Mouse (Mus musculus) gastrocnemius, postnatal 4 days (tissue): ENCODE measurements around the gene Hfe. TPM values are rescaled to one million over a fixed set of nuclear protein-coding genes. Genes with fewer than 3 reads are reported as not detected.
"Not testable (repeated sequence)": the region's sequence is repeated elsewhere in the genome, so short reads cannot be mapped to it uniquely, and the experiment has no call there.

ENCODE experiments used
- DNase-seq, 2 experiments: peaks; one replicate each; pipeline ENCODE4 v3.0.0; 2021 to 2022; ENCODE audit warnings: low spot score in 2 of 2, mixed read lengths in 2 of 2
- total RNA-seq, 2 experiments: library from RNA; stranded (reverse); gene quantifications; 2 replicates each; pipeline ENCODE4 v1.2.3; 2021

Gene Hfe
- total RNA-seq, 2 experiments from 2014 or later: 5.9 to 6.6 TPM

- DNase-seq: no peak
Observed at GRCm38 (mm10) chr13:23716261-23717042, 5.8 kb upstream of the Hfe start.

- no peak for DNase-seq
Observed at GRCm38 (mm10) chr13:23709714-23710373, 810 bp downstream of the Hfe start.

GRCm38 (mm10) chr13:23708654-23709053, 2.0 kb downstream of the Hfe start:
- no peak for DNase-seq

GRCm38 (mm10) chr13:23708041-23708440, 2.6 kb downstream of the Hfe start:
- DNase-seq: no peak

GRCm38 (mm10) chr13:23706771-23707170, 3.9 kb downstream of the Hfe start:
- DNase-seq: no peak

- no peak for DNase-seq
Observed at GRCm38 (mm10) chr13:23705751-23706356, 4.8 kb downstream of the Hfe start.

- not testable (repeated sequence) for DNase-seq
Observed at GRCm38 (mm10) chr13:23702801-23703200, 7.9 kb downstream of the Hfe start.

GRCm38 (mm10) chr13:23702220-23702619, 8.4 kb downstream of the Hfe start:
- no peak for DNase-seq

GRCm38 (mm10) chr13:23700786-23701520, 9.7 kb downstream of the Hfe start:
- peak in 1 of 2 experiments; percentile 63 for DNase-seq

- no peak for DNase-seq
Observed at GRCm38 (mm10) chr13:23699767-23700166, 10.9 kb downstream of the Hfe start.

GRCm38 (mm10) chr13:23698996-23699395, 11.7 kb downstream of the Hfe start:
- DNase-seq: peak in 1 of 2 experiments; percentile 4

- DNase-seq: peak; percentile 93 to 95
Observed at GRCm38 (mm10) chr13:23698300-23698693, 12.4 kb downstream of the Hfe start, which contains the start of gene Hist1h4c. Hist1h4c (minus strand) TSS chr13:23698454.

GRCm38 (mm10) chr13:23697491-23698299, 13.0 kb downstream of the Hfe start:
- DNase-seq: peak in 1 of 2 experiments; percentile 40

GRCm38 (mm10) chr13:23696061-23696474, 14.6 kb downstream of the Hfe start:
- DNase-seq: no peak

- DNase-seq: no peak
Observed at GRCm38 (mm10) chr13:23695514-23695913, 15.1 kb downstream of the Hfe start, which contains the start of gene Hist1h1t. Hist1h1t (plus strand) TSS chr13:23695814.

- peak in 1 of 2 experiments; percentile 1 for DNase-seq
Observed at GRCm38 (mm10) chr13:23694956-23695355, 15.7 kb downstream of the Hfe start.

GRCm38 (mm10) chr13:23693856-23694440, 16.7 kb downstream of the Hfe start:
- DNase-seq: peak in 1 of 2 experiments; percentile 2

GRCm38 (mm10) chr13:23689459-23689858, 21.2 kb downstream of the Hfe start:
- no peak for DNase-seq

- no peak for DNase-seq
Observed at GRCm38 (mm10) chr13:23688956-23689355, 21.7 kb downstream of the Hfe start.

- peak in 1 of 2 experiments; percentile 1 for DNase-seq
Observed at GRCm38 (mm10) chr13:23687907-23688306, 22.7 kb downstream of the Hfe start.
